Mouse (Mus musculus): ENCODE data around the gene Pepd.
A peak's percentile ranks its signal among the peaks of the same experiment; 100 is the strongest.

DNA sequence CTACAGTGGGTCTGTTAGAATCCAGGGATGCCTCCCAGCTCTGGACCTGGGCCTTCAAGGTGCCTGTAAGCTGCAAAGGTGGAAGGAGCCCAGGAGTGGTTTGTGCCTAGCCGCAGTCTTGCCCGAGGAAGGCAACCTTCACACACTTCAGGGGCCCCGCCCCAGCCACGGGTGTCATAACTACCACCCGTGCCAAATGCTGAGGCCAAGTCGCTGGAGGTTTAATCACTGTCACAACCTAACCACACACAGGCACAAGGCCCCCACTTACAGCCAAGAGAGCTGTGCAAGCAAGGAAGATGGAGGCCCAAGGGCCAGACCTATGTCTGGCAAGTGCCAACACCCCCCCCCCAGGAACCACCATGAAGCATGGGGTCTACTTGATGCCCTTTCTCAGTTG, 125.2 kb downstream of the Pepd start:
- TF ChIP-seq USF1 (IDR thresholded peaks at IDR 0.05; ENCODE audit: low read depth) (no peak), POLR2AphosphoS2 (IDR thresholded peaks at IDR 0.05; ENCODE audit: insufficient read length, low read depth) (peak; percentile 10)

Data from myocyte (in vitro differentiated cells).